Mouse (Mus musculus): ENCODE measurements around the gene Marc2. TPM values are rescaled to one million over a fixed set of nuclear protein-coding genes. Genes with fewer than 3 reads are reported as not detected.

The Marc2 gene
- total RNA-seq, 2 experiments from 2014 or later, result 156 to 164 TPM

DNA sequence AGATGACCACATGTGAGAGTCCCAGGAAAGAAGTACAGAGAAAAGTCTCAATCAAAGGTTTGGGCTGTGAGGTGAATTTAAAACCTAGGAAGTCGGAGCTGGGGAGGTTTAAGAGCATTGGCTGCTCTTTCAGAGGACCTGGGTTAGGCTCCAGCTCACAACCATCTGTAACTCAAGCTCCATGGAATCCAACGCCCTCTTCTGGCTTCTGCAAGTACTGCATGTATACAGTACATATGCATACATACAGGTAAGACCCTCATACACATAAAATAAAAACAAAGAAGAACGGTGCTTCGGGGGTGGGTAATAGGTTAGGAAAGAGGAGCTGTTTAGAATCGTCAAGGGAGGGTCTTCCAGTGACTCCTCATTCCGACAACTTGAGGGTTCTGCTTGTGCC is 28.5 kb downstream of the Marc2 start:
- DNase-seq (ENCODE audit: low spot score in 2 of 2), result no peak
- intact Hi-C loops (cut with DNase I), result no loop called here

DNA sequence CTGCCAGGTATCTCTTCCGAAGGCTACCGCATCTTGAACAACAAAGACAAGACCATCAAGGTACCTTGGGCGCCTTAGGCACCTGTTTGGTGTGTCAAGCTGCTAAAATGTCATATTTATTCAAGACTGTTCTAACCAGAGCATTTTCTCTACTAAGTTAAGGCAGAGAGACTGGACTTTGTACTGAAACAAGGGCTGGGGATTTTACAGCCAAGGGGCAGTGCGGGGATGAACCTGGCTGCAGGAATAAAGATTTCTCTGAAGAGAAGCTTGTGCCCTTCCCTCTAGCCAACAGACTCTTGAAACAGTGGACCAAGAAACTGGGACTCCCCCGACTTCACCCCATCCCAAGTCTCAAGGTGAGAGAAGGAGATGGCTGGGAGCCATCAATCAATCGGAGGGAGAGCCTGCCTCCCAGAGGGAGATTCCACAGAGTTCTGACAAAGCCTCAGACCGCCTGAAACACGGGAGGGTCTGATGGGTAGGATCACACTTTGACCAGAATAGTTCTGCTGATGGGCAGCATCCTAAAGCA is 34.5 kb downstream of the Marc2 start:
- intact Hi-C loops (cut with DNase I), result no loop called here
- DNase-seq (ENCODE audit: low spot score in 2 of 2), result no peak

DNA sequence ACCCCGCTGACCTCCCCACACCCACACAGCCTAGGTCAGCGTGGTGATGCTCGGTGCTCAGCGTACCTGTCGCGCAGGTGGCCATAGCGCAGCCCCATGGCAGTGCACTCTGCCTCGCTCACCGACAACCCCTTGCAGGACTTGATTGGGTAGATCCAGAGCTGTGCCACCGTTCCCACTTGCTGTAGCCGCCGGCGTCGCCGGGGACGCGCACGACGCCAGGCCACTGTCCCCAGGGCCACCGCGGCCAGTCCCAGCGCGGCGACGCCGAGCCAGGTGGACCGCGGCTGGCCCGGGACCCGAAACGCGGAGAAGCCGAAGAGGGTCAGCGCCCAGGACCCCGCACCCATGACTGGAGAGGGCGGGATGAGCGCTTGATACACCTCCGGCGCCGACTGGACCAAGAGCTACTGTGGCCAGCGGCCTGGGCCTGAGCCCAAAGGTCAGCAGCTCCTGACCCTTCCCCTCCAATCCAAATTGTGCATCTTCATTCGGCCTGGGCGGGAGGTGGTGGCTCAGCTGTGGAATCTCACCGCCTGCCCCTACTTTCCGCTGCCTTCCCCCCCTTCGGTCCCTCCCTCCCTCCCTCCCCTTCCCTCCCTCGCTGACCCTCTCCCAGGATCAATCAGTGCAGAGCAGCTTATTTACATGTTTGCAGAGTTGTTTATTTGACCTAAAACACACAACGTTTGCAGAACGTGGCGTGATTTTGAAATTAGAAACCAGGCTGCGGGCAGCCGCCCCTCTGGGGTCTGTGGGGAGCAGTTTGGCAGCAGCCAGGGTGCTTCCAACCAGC is 35.3 kb downstream of the Marc2 start, which contains the start of gene Marc1:
Gene Marc1 (minus strand): TSS at position 534 of the 796 bp plus-strand sequence.
- no peak for DNase-seq (ENCODE audit: low spot score in 2 of 2)
- intact Hi-C loops (cut with DNase I), result no loop called here

DNA sequence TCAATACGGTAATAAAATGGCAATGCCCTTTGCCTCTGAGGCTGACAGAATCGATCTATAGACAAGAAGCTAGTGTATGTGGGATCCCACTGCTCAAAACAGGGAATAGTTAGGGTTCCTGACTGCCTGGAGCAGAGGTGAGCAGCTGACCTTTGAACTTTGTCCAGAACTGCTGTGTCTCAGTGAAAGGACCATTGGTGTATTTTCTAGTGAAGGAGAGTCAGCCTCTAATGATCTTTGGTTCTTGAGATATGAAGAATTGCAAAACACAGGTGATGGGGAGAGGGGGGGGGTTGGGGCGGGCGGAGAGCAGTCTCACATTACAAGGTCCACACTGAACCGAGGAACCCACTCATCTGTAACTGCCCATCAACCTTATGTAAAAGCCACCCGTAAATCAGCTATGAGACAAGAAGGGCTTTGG is 36.7 kb downstream of the Marc2 start:
- DNase-seq (ENCODE audit: low spot score in 2 of 2), result no peak
- intact Hi-C loops (cut with DNase I), result no loop called here

DNA sequence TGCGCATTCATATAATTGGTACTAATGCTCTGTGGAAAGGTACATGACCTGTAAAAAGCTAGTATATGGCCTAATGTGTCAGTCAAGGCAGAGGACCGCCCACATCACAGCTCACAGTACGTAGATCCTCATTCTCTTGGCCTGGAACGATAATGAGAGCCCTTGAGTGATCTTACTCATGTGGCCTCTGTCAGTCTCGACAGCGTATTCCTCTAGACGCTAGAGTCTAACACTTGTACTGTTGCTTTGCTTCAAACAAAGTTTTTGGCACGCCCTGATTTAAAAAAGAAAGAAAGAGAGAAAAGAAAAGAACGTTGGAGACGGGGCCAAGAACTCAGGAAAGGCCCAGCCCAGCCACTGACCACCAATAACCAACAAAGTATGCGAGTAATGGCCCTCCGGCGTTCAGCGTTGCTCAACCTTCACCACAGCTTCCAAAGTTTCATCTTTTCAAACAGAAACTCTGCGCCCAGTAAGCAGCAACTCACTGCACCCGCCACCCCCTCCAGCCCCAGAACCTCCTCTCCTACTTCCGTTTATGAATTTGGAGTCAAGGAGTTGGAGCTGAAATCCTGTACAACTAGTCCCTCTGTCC is 37.7 kb downstream of the Marc2 start:
- intact Hi-C loops (cut with DNase I), result no loop called here
- DNase-seq (ENCODE audit: low spot score in 2 of 2), result no peak

DNA sequence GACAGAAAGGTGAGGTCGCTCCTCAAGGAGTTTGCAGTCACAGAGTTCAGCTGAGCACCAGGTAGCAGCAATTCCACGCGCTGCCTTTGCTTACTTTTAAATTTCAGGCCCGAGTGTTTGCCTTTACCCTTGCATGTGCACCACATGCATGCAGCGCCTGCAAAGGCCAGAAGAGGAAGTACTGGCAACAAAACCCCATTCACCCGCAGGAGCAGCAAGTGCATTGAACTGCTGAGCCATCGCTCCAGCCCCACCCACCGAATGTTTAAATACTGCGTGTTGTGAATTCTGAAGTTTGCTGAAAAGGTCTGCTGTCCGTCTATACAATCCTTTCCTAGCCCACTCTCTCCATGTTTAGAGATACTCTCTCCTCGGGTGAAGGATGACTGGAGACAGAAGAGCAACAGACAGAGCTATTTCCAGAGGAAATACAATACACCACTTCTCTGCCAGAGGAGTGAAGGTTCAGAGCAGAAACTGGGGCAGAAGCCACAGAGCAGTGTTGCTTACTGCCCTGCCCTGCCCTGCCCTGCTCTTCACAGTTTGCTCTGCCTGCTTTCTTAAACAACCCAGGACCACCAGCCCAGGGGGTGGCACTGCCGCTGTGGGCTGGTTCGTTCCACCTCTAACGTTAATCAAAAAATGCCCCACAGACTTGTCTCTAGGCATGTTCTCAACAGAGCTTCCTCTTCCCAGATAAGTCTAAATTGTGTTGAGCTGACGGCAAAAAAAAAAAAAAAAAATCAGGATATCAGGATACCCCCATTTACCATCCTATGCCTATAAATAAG is 38.4 kb downstream of the Marc2 start:
- intact Hi-C loops (cut with DNase I), result no loop called here
- DNase-seq (ENCODE audit: low spot score in 2 of 2), result no peak

DNA sequence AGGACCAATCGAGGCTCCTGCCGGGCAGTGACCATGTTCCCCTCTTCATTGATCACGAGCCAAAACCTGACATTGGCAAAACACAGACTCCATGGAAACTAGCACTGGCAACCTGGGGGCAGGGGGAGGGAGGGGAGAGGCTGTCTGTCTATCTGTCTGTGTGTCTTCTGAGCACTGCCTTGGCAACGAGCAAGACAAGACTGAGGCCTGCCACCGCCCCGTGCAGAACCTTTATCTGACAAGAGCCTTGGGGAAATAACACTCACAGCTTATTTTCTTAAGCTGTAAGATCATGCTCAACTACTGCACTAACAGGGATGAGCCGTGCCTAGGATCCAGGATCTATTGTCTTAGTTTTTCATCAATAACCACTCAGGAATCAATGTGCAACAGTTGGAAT is 39.1 kb downstream of the Marc2 start:
- intact Hi-C loops (cut with DNase I), result no loop called here
- DNase-seq (ENCODE audit: low spot score in 2 of 2), result no peak

DNA sequence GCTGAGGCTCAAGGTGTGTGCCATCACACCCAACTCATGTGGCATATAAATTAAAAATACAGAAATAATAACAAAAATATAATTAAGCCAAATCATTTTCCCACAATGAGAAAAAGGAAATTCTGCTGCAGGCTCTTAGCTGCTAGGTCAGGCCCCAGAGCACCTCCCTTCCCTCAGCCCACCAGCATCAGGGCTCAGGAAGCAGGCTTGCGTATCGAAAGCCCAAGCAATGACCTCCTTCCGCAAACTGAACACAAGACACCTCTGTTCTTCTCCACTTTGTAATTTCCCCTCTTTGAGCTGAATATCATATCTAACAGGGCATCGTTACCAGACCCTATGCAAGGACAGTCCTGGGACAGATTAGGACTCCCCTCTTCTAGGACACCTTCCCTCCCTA is 40.5 kb downstream of the Marc2 start:
- DNase-seq (ENCODE audit: low spot score in 2 of 2), result no peak
- intact Hi-C loops (cut with DNase I), result no loop called here

DNA sequence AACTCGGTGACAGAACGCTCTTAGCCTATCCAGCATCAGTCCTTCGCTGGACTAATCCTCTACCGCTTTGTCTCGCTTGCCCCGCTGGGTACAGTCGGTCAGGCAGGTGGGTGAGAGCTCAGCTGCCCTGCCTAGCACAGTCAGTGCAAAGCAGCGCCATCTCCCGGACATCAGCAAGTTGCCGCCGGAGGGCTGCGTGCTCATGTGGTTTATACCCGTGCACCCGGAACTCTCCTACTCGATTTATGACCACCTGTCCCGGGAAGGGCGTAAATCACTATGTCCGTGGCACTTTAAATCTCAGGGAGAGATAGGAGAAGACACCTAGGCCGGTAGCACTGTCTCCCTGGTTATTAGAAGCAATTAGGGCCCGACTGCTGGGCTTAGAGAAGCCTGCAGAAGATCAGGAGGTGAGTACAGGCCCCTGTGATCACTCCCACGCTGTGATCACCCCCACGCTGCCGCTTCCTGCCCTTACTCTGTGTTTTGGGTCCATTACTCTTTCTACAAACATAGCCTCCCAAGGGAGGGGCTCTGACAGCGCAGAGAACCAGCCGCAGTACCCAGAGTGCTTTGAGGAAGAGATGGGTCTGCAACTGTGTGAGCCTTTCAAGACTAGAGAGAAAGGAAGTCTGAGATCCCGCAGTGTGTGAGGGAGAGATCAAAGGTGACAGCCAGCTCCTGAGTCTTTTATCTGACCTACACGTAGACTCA is 52.9 kb downstream of the Marc2 start:
- DNase-seq (ENCODE audit: low spot score in 2 of 2), result no peak
- intact Hi-C loops (cut with DNase I), result no loop called here

DNA sequence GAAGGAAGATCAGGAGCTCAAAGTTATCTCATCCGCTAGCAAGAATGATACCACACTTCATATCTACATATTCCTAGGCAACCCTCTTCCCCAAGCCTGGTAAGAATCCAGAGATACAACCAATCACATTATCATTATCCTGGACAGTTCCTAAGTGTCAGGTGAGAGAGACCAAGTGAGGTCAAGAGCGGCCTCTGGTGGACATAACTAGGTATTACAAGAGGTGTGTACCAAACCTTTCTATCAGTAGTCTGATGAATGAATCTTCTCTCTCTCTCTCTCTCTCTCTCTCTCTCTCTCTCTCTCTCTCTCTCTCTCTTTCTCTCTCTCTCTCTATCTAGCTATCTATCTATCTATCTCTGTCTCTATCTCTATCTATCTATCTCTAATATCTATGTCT is 55.1 kb downstream of the Marc2 start:
- DNase-seq (ENCODE audit: low spot score in 2 of 2), result no peak
- intact Hi-C loops (cut with DNase I), result no loop called here

DNA sequence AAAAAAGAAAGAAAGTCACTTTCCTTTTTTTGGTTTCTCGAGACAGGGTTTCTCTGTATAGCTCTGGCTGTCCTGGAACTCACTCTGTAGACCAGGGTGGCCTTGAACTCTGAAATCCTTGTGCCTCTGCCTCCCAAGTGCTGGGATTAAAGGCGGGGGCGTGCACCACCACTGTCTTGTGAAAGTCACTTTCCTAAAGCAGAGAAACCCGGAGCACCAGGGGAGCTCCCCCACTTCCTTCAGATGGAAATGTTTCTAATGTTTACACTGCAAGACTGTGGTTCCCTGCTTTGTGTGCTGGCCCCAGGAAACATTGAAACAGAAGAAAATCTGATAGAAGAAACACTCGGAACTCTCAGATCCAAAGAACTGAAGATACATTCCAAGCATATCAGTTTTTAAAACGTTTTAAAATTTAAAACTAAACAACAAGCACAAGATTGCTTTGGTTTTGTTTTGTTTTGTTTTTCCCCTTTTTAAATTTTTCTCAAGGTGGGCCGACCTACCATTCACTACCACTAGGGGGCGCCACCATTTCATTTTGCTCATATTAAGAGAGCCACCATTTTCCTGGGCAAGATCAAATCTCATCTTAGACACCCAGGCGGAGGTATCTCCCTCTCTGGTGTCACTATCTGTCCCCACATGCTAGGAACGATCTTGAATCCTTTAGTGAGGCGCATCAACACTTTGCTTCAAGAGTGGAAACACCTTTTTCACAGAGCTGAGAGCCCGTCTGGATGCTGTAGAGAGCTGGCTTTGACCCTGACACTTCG is 59.7 kb downstream of the Marc2 start:
- no peak for DNase-seq (ENCODE audit: low spot score in 2 of 2)
- intact Hi-C loops (cut with DNase I), result no loop called here

DNA sequence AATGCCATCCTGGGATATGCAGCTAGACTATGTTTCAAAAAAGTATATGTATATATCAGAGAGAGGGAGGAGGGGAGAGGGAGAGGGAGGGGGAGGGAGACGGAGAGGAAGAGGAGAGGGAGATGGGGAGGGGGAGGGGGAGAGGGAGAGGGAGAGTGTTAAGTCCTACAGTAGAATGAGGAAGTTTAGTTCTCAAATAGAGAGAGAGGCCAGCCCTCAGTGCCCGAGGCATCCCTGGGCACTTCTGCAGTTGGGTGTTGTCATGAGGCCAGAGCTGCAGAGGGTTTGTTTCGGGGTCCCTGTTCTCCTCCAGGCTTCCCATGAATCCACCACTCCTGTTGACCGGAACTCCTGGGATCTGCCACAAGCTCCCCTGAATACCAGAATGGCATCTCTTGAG is 62.6 kb downstream of the Marc2 start:
- intact Hi-C loops (cut with DNase I), result no loop called here
- no peak for DNase-seq (ENCODE audit: low spot score in 2 of 2)

DNA sequence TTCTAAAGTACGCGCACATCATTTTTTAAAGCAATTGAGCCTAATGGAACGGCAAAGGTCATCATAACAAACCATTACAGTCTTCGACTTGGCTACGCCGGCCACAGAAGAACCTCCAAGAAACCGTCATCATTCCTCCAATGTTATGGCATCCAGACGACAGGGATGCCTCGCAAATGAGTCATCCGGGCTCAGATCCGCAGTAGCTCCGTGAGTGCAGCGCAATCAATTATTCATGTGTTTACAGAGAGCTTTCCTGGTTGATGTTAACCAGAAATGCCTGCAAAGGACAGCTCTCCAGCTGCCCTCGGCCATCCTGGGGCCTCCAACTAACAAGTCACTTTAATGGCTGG is 64.1 kb downstream of the Marc2 start:
- DNase-seq (ENCODE audit: low spot score in 2 of 2), result no peak
- intact Hi-C loops (cut with DNase I), result no loop called here

DNA sequence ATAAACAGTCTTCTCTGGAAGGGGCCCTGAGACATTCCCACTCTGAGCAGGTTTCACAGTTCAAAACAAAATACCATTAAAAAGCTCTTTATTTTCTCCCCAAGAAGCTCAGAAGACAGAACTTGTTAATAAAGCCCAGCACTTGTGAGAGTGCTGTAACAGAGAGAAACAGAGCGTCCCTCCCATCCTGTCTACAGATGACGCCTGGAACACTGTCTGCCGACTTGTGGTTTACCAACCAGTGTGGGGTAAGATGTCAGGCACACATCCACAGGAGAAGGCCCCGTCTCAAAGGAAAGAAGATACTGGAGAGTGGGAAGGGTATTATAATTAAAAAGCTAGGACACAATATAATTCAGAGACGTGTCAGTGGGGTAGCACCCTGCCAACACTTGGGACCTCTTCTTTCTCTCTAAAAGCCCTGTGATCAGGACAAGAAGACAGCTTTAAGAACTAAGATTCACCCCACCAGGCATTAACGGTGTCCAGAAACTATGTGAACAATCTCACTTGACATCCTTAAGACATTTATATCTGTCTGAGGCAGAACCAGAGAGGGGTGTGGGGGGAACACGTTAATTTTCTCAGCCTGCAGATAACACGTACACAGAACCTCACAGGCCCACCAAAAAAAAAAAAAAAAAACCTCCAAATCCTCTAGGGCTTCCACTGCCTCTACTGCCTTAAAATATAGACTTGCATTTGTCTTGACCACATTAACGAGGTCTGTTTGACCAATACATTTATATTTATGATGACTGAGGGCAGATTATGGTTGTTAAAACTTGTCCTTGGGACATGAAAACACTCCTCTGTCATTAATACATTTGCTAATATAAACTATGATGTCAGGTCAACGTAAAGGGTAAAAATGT is 64.7 kb downstream of the Marc2 start:
- no peak for DNase-seq (ENCODE audit: low spot score in 2 of 2)

DNA sequence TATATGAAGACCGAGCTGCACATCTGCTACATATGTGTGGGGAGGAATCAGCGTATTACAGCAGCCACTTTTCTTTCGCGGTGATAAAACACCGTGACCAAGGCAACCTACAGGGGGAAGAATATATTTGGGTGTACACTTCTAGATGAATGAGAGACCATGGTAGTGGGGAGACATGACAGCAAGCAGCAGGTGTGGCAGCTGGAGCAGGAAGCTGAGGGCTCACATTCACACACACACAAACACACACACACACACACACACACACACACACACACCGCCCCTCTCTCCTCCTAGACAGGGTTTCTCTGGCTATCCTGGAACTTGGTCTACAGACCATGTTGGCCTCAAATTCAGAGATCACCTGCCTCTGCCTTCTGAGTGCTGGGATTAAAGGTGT is 68.1 kb downstream of the Marc2 start:
- intact Hi-C loops (cut with DNase I), result loop anchor here (10.0 kb wide), 1 partner anchor 513 kb away; no protein-coding TSS in a partner anchor
- DNase-seq (ENCODE audit: low spot score in 2 of 2), result no peak

More for the DNA sequence above, 64.7 kb downstream of the Marc2 start:
- intact Hi-C loops (cut with DNase I), result no loop called here

DNA sequence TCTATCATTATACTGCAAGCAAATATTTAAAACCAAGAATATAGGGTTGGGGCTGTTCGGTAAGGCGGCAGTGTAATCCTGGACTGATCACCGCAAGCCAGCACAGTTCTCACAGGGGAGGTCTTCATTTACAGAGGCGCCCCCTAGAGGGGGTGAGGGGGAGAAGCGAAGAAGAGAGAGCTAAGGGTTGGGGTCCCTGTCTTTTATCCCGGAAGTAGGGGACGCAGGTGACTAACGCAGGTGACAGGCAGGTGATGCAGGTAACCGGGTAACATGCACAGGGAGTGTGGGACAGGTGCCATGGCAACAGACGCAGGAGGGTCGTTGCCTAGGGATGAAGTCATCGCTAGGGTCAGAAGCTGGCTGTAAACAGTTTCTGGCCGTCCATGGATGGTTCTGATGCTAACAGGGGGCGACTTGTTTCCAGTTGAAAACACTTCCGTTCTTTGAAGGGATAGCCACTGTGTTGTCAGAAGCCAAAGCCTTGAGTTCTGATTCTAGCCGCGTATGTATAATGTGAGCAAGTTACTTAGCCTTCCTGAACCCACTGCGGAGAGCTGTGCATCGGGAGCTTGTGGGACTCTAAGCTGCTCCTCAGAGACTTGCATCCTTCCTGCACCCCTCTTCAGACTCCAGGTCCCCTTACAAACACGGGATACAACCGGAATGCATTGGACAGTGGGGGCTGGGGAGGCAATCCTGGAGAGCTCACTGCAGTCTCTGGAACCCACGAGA is 69.0 kb downstream of the Marc2 start:
- intact Hi-C loops (cut with DNase I), result loop anchor here (10.0 kb wide), 1 partner anchor 512 kb away; no protein-coding TSS in a partner anchor
- DNase-seq (ENCODE audit: low spot score in 2 of 2), result no peak

DNA sequence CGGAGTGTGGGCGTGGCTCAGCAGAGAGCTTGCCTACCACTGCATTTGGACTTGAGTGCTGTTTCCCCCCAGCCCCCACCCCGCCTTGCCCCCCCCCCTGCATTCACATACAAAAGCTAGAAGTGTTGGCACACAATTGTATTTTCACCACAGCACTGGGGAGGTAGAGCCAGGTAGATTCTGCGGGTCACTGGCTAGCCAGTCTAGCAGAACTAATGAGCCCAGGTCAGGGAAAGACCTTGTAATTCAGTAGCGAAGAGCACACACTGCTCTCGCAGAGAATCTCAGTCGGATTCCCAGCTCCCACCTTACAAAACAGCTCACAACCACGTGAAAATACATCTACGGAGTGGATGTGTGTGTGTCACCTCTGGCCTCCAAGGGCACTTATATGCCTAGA is 71.0 kb downstream of the Marc2 start:
- intact Hi-C loops (cut with DNase I), result loop anchor here (10.0 kb wide), 1 partner anchor 510 kb away; no protein-coding TSS in a partner anchor
- DNase-seq (ENCODE audit: low spot score in 2 of 2), result no peak

All from left cerebral cortex, postnatal 36 days (tissue).